Mouse (Mus musculus): ENCODE results near the gene Gm11214. TPM values are rescaled to one million over a fixed set of nuclear protein-coding genes. Genes with fewer than 3 reads are reported as not detected.
A peak's percentile ranks its signal among the peaks of the same experiment; 100 is the strongest.

Gene Gm11214
- polyA plus RNA-seq, 2 experiments from 2014 or later, result not detected

GRCm38 (mm10) chr4:63659775-63660174, 3.4 kb downstream of the Gm11214 start:
- peak; percentile 43 for ATAC-seq

GRCm38 (mm10) chr4:63659086-63659485, 4.1 kb downstream of the Gm11214 start:
- no peak for ATAC-seq

- ATAC-seq, result no peak
These were observed 8.8 kb downstream of the Gm11214 start for GRCm38 (mm10) chr4:63654381-63654780.

- peak; percentile 46 for ATAC-seq
These were observed 19.0 kb downstream of the Gm11214 start for GRCm38 (mm10) chr4:63643956-63644726.

- peak; percentile 32 for ATAC-seq
These were observed 23.3 kb downstream of the Gm11214 start for GRCm38 (mm10) chr4:63639842-63640241.

GRCm38 (mm10) chr4:63638603-63639002, 24.6 kb downstream of the Gm11214 start:
- ATAC-seq, result no peak

- ATAC-seq, result no peak
These were observed 30.0 kb downstream of the Gm11214 start for GRCm38 (mm10) chr4:63633181-63633580.

GRCm38 (mm10) chr4:63627111-63627510, 36.1 kb downstream of the Gm11214 start:
- ATAC-seq, result peak; percentile 63

- no peak for ATAC-seq
These were observed 37.6 kb downstream of the Gm11214 start for GRCm38 (mm10) chr4:63625563-63626080.

GRCm38 (mm10) chr4:63622378-63622835, 40.8 kb downstream of the Gm11214 start, which contains the start of gene Tex48:
Tex48 (minus strand) TSS chr4:63622428.
- no peak for ATAC-seq

- ATAC-seq, result no peak
These were observed 41.3 kb downstream of the Gm11214 start for GRCm38 (mm10) chr4:63621861-63622260.

Other genes with a start within 250 kb of the Gm11214 start
- 1 to 10 TPM; 3.1 to 3.2 TPM for gene Whrn, start 167.4 kb downstream of the Gm11214 start, polyA plus RNA-seq (2017; shearing (Covaris generic))
- 100 to 1,000 TPM; 180 to 210 TPM for gene Atp6v1g1, start 118.6 kb downstream of the Gm11214 start, polyA plus RNA-seq (2017; shearing (Covaris generic))
- gene Tmem268, start 104.6 kb downstream of the Gm11214 start, polyA plus RNA-seq (2017; shearing (Covaris generic)), result 10 to 100 TPM; 16.6 to 17.6 TPM
- gene Gm11213, start 58.1 kb downstream of the Gm11214 start, polyA plus RNA-seq (2017; shearing (Covaris generic)), result not detected
- gene Tex48, start 41.0 kb downstream of the Gm11214 start, polyA plus RNA-seq (2017; shearing (Covaris generic)), result not detected
- under 1 TPM; 0.36 to 0.54 TPM for gene Tnfsf15, start 81.7 kb upstream of the Gm11214 start, polyA plus RNA-seq (2017; shearing (Covaris generic))
- 10 to 100 TPM; 71.6 to 77.3 TPM for gene Tnfsf8, start 198.0 kb upstream of the Gm11214 start, polyA plus RNA-seq (2017; shearing (Covaris generic))